Mouse (Mus musculus): Measurements from ENCODE around the gene Slc24a3. TPM values are rescaled to one million over a fixed set of nuclear protein-coding genes. Genes with fewer than 3 reads are reported as not detected.

Slc24a3 gene
- 1 to 10 TPM; 2.5 to 2.8 TPM for total RNA-seq (2021)

DNA sequence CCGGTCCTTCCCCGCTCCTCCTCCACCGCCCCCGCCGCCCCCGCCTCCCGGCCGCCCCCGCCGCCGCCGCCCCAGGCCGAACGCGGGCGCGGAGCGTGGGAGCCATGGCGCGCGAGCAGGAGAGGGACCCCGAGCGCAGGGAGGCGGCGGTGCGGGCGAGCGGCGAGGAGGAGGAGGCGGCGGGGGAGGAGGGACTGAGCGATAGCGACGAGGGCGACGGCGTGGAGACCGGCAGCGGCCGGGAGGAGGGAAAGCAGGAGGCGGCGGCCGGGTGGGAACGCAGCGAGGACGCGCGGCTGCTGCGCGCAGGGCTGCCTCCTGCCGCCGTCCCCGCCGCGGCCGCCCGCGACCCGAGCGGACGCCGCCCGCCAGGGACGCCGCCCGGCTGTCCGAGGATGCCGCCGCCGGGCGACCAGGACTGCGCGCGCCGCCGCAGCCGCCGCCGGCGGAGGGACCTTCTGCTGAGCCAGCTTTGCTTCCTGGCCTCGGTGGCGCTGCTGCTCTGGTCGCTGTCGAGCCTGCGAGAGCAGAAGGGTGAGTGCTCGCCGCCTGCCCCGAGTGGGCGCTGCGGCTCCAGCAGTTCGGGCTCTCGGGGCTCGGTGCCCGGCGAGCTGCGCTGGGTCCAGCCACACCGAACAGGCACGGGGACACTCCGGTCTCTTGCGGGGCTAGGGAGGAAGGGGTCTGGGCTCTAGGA, at the start of gene Slc24a3:
Slc24a3 (plus strand) TSS at position 91 of the 697 bp plus-strand sequence.
- DNase-seq (ENCODE audit: low spot score), result peak; percentile 67
- intact Hi-C loops (cut with DNase I), result loop anchor here (5.0 kb wide), 1 partner anchor 124 kb away; no protein-coding TSS in a partner anchor

DNA sequence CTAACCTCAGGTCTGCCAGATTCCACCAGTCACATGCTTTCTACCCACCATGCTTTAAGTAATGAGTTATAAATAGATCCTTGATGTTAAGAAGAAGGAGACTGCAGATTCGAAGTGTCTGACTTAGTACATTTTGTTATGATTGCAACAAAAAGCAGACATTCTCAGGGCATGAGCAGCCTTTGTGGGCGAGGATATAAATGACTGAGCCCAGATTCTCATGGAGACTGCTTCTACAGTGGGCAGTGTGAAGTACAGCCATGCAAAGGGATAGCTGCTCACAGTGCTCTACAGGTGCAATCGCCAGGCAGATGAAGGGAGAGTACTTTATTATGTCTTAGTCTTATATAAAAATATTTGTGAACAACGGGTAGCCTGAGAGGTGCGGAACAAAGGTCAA, 49.8 kb upstream of the Slc24a3 start:
- intact Hi-C loops (cut with DNase I), result no loop called here

DNA sequence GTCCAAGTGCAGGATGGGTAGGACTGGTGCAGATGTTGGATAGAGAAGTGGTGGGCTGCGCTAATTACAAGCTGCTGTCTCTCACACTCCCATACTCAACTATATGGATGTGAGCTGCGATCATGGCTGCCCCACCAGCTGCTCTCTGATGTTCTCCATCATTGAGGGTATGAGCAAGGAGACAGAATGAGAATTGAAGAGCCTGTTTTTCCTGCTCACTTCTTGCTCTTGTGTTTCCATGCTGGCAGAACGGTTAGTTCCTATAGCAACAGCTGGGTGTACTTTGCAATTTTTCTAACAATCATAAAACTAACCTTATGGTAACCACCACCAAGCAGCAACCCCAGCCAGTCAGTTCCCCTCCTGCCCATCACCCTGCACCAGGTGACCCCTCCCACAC, 39.8 kb upstream of the Slc24a3 start:
- intact Hi-C loops (cut with DNase I), result no loop called here

More for the DNA sequence above, 49.8 kb upstream of the Slc24a3 start:
- DNase-seq (ENCODE audit: low spot score), result no peak

DNA sequence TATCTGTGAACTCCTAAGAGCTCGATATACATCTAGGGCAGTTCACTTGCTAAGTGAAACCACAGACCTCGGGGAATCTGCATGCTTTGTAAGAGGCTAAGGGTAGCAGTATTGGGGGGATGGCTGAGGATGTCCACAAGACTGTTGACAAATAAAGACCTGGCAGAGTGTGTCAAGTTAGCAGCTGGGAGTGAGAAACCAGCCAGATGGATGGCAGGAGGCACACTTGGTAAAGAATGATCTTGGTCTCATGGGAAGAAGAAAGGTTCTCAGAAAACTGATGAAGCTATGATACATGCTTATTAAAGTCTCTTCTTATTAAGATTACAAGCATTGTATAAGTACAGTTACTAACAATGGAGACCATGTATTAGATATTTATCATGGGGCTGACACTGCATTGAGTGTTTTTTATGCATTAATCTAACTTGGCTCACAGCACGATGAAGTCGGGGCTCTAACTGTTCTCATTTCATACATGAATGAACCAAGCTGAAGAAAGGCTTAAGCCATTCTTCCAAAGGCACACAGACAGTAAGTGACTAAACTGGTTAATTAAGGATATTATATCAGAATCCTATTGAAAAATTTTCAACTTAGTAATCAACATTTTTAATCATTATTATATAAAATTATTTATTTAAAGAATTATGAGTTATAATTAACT, 30.8 kb upstream of the Slc24a3 start:
- intact Hi-C loops (cut with DNase I), result no loop called here
- no peak for DNase-seq (ENCODE audit: low spot score)

More for the DNA sequence above, 39.8 kb upstream of the Slc24a3 start:
- no peak for DNase-seq (ENCODE audit: low spot score)

DNA sequence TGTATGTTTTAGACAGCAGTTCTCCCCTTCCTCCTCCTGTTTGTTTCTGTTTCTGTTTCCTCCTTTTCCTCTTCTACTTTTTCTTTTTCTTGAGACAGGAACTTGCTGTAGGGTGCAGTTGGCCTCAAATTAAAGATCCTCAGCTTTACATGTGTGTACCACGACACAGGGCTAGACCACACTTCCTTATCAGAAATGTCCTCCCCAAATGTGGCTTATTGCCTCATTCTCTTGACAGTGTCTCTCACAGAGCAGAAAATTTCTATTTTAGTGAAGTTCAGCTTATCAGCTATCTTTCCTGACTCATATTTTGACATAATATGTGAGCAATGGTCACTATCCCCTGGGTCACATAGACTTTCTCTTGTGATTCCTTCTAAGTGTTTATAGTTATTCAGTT, 17.1 kb upstream of the Slc24a3 start:
- intact Hi-C loops (cut with DNase I), result no loop called here

DNA sequence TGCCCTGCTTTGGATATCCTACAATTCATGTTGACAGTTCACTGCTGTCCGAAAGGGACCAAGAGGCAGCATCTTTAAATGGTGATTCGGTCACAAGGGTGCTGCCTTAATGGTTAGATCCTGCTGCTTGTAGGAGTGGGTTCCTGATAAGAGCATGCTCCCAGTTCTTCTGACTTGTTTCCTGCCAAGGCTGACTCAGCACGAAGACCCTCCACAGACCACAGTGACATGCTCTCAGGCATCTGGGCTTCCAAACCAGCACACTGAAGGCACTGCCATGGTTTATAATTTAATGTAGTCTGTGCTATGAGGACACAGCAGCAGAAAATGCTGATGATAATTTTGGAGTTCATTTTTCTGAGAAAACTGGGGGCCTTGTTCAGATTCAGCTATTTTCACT, 16.7 kb upstream of the Slc24a3 start:
- DNase-seq (ENCODE audit: low spot score), result no peak
- intact Hi-C loops (cut with DNase I), result no loop called here

More for the DNA sequence above, 17.1 kb upstream of the Slc24a3 start:
- no peak for DNase-seq (ENCODE audit: low spot score)

DNA sequence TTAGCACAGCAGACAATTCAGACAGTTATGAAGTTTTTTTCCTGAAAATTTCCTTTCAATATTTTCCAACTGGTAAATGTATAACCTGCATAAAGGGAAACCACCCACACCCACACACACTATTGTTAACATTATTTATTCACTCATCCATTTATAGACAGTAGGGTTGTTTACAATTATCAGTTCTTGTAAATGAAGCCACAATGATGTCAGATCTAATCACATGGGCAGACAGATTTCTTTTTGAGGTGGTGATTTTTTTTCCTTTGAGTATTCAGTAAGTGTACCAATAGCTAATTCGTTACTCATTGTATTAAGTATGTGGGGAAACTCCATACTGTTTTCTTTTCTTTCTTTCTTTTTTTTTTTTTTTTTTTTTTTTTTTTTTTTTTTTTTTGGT, 15.3 kb upstream of the Slc24a3 start:
- intact Hi-C loops (cut with DNase I), result no loop called here
- DNase-seq (ENCODE audit: low spot score), result no peak

DNA sequence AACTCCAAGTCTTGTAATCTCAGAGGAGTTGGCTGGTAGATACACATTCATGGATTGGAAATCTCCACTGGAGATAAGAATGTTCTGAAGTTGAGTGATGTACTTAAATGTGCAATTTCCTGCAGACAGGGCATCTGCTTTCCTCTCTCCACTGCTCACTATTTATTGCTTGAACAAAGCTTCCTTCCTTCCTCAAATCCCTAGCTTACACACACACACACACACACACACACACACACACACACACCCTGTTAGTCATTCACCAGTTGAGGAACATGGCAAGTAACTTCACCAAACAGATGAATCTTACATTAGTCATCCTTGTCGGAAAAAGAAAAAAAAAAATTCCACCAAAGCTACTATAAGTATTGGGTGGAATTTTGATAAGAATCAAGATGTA, 8.6 kb upstream of the Slc24a3 start:
- intact Hi-C loops (cut with DNase I), result no loop called here
- DNase-seq (ENCODE audit: low spot score), result no peak

DNA sequence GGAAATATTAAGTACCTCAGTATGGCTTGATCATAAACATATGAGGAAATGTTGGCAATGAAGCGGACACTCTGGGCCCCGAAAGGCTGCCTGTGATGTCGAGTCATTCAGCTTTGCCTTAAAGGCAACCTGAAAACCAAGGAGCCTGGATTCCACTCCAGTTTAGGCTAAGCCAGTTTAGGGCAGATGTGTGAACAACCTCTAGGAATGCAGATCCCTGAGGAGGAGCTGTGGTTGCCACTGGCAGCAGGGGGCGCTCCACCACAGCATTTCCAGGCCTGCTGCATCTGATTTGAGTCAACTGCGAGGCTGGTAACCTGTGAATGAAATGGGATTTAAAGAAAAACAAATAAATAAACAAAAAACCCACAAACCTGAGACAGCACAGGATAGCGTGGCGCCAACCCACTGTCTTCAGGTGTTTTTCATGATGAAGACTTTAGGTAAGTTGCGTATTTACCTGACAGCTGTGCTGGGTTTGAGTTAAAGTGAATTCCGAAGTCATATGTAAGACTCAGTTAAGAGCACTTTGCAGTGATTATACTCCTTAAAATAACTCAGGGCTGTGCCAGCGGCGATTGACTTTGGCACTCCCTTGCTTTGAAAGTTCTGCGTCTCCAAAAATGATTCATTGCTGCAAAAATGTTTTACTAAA, 6.4 kb upstream of the Slc24a3 start:
- peak; percentile 44 for DNase-seq (ENCODE audit: low spot score)
- intact Hi-C loops (cut with DNase I), result loop anchor here (1.0 kb wide), 2 partner anchors 356 to 427 kb away; no protein-coding TSS in a partner anchor

DNA sequence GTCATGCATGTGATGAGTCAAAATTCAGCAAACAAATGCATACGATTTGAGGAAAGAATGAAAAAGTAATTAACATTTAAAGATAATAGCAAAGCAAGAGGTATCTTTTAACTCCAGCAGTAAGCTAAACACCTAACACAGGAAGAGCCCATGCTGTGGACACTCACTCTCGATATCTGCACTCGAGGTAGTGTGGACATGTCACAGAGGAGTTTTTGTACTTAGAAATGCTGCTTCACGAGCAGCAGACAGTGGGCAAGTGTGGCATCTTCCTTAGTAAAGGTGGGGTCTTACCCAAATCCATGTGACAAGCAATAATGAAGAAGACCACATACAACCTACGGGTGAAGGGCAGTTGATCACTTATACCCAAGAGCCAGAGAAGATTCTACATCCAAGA, 3.5 kb upstream of the Slc24a3 start:
- intact Hi-C loops (cut with DNase I), result no loop called here
- no peak for DNase-seq (ENCODE audit: low spot score)

DNA sequence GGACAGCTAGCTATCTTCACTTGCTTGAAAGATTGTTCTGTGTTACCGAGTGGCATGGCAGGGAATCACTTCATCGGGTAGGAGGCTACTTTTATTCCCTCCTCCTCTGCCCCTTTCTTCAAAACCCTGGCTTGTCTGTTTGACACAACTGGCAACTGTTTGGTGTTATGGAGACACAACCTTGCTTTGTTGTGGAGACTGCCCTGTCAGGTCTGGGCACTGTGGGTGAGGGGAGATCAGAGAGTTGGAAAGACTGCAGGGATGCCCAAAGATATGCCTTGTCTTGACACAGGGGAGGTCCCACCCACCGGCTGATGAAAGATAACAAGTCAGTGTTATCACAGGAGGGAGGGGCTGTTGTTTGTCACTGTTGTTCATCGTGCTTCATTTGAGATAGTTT, 3.0 kb upstream of the Slc24a3 start:
- intact Hi-C loops (cut with DNase I), result no loop called here
- DNase-seq (ENCODE audit: low spot score), result no peak

DNA sequence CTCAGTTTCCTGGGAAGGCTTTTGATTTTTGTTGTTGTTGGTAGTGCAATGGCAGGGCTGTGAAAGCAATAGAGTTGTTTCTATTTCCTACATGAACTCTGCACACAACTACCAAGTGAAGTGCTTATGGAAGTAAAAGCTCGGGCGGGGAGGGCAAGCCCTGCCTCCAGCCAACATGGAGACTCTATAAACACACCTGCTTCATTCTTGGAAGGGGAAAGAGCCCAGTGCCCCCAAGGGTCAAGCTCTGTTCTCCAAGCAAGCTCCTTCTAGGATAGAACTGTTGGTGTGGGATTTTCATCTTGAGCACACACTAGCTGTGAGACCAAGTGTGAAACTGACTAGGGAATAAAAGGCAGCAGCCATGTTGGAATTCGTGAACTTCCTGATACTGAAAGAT, 2.5 kb upstream of the Slc24a3 start:
- intact Hi-C loops (cut with DNase I), result loop anchor here (5.0 kb wide), 1 partner anchor 127 kb away; no protein-coding TSS in a partner anchor
- DNase-seq (ENCODE audit: low spot score), result no peak

DNA sequence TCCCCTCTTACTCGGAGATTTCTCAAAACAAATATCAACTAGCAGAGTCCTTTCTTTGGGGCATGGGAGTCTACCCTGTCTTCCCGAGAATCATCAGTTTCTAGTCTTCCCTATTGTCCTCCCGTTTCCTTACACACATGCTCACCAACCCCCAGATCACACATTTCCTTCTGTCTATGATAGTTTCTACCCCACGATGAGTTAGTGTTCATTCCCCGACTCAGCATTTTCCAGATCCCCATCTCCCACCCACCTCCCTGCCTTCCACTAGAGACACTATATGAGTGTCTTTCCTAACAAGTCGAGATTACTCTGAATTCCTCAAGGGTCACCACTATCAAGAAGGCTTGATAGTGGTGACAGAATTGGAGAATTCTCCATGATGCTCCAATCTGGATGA, 1.7 kb upstream of the Slc24a3 start:
- intact Hi-C loops (cut with DNase I), result loop anchor here (5.0 kb wide), 1 partner anchor 126 kb away; no protein-coding TSS in a partner anchor
- no peak for DNase-seq (ENCODE audit: low spot score)

DNA sequence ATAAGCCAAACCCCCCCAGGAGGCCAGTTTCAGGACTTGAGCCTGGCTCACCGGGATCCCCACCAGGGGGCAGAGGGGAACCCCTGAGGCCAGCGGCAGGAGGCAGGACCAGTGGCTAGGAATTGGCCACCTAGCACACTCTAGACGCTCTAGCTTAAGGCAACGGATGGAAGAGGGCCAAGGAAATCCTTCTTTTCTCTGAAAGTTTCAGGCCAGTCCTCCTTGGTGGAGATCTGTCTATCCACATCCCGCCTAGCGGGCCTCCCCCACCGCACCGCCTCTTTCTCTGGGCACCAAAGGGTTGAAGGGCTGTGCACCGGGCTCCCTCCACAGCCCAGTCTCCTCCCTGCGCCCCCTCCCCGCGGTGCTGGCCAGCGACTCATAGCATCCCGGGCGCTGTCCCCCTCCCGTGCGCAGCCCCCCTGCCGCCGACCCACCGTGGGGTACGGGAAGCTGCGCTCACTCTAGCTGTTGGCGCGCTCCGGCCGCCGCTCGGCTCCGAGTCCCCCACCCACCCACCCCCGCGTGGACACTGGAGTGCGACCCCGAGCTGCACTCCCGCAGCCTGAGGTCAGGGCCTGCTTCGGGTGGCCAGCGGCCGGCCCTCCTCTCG, 397 bp upstream of the Slc24a3 start:
- intact Hi-C loops (cut with DNase I), result loop anchor here (5.0 kb wide), 1 partner anchor 125 kb away; no protein-coding TSS in a partner anchor
- peak; percentile 38 for DNase-seq (ENCODE audit: low spot score)

DNA sequence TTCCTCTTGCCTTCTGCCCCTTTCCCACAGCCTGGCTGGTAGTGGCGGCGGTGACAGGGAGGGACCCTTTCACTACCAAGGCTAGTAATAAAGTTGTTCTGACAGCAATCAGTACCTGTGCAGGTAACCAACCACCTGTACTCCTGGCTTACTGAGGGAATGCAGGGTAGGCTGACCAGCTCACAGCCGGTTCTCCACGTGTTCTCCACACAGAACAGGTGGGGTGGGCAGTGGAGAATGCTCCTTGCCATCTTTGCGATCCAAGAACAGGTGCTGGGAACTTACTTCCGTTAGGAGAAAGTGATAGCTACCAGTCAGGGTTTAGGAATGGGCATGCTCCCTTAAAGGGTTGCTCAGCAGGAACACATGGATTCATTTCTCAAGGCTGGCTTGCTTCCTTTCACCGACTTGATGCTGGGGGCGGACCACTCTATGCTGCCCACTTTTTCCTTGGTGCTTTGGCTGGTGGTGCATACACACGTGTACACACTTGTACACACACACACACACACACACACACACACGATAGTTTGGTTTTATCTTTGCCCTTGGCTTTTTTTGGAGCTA, 934 bp downstream of the Slc24a3 start:
- no peak for DNase-seq (ENCODE audit: low spot score)
- intact Hi-C loops (cut with DNase I), result loop anchor here (5.0 kb wide), 1 partner anchor 124 kb away; no protein-coding TSS in a partner anchor

DNA sequence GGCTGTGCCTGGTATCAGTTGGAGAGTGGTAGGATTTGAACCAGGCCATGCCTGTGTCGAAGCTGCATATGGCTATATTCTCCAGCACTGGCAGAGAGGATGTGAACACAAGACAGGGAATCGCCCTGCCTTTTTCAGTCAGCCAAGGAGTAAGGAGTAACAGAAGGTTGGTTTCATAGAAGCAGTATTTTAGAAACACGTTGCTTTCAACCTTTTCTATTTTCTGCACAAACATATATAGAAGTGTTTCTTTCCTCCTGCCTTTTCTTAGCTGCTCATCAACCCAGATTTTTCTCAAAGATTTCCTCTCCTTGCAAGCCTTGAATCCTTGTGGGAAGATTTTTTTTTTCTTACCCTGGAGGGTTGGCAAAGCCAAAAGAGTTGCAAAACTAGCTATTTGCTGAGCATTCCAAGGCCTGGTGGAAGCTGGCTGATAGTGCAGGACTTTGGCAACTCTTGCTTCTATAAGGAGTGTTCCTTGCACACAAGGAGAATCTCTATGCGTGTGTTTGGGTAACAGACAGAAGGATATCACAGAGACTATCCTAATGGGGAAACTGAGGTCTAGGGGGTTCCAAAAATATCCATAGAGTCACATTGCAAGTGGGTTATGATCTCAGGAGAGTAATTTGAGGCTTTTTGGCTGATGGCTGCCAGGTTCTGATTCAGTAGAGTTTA, 5.6 kb downstream of the Slc24a3 start:
- DNase-seq (ENCODE audit: low spot score), result no peak
- intact Hi-C loops (cut with DNase I), result no loop called here

DNA sequence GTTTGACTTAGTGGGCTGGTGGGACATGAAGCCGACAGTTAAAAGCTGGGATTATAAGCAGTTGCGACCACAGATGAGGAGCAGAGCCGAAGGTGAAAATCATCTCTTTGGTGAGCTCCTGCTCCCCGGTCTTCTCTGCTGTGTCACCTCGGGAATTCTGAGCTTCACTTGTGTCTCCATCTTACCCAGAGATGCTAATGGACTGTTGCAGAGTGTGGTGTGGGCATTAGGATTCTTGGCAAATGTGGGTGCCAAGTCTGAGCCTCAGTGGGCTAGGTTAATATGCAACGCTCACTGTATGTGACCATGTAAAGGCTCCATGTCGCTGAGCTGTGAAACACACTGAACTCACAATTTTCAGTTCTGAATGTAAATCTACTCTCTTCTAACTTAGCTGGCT, 7.5 kb downstream of the Slc24a3 start:
- DNase-seq (ENCODE audit: low spot score), result no peak
- intact Hi-C loops (cut with DNase I), result no loop called here

DNA sequence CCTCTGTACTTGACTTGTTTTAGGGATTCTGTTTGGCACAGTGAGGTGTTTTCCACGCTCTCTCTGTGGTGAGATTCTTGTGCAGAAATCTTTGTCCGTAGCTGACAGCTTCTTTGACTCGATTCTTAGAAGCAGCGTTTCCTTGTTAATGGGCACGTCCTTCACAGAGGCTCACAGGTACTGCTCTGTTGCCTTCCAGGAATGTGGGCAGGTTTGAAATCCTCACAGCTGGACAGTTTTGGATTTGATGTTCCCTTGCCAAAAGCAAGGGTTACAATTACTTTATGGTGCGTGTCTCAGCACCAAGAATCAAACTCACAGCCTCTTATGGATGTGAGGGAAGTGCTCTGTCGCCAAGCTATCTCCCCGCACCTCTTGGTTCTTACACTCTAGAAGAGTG, 14.9 kb downstream of the Slc24a3 start:
- DNase-seq (ENCODE audit: low spot score), result no peak
- intact Hi-C loops (cut with DNase I), result no loop called here

DNA sequence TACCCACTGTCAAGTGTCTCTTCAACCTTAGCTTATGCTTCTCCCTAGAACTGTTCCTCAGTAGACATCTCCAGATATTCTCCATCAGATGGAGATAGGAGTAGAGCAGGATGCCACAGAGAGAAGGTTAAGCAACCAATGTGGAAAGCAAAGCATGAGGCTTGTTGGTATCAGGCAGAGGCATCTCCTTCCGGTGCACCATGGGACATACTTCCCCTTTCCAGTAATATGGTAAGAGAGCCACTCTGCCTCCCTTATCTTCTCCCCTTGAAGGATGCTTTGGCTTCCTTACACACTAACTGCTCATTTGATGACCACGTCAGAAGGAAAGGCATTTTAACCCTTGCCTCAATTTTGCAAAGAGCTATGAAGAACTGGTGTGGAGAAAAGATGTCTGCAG, 21.3 kb downstream of the Slc24a3 start:
- DNase-seq (ENCODE audit: low spot score), result no peak

DNA sequence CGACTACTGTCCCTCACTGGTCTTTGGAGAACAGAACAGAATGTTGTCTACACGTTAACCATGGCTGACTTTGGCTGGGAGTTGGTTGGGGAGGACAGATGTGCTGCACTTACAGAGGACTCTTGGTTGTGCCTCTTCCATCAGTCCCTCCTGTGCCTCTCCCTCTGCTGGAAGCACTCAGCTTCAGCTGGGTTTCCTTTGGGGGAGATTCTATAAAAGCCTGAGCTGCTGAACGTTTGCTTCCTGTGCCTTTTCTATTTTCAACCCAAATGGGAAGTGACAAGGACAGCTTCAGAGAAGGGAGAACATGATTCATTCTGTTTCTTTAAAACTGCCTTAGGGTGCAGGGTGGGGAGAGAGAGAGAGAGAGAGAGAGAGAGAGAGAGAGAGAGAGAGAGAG, 28.5 kb downstream of the Slc24a3 start:
- intact Hi-C loops (cut with DNase I), result no loop called here
- no peak for DNase-seq (ENCODE audit: low spot score)

More for the DNA sequence above, 21.3 kb downstream of the Slc24a3 start:
- intact Hi-C loops (cut with DNase I), result no loop called here
